Mouse (Mus musculus): Measurements from ENCODE around the gene Cdc14a. TPM values are rescaled to one million over a fixed set of nuclear protein-coding genes. Genes with fewer than 3 reads are reported as not detected.
A peak's percentile ranks its signal among the peaks of the same experiment; 100 is the strongest.

Gene Cdc14a
- total and polyA plus RNA-seq, 3 experiments, result 9.3 to 29.9 (median 18.9) TPM

- Histone ChIP-seq H3K27me3 (ENCODE audit: insufficient read depth, low read length) (peaks cover 8% of the 10 kb centered on the region), H3K9me3 (replicated peaks) (no peaks in the 10 kb centered on the region), H3K4me3 (ENCODE audit: low read depth, low read length) (no peak overlapping the region), H3K4me1 (ENCODE audit: insufficient read depth, low read depth, low read length) (peaks cover 20% of the 10 kb centered on the region), H3K36me3 (replicated peaks) (no peaks in the 10 kb centered on the region)
- TF ChIP-seq TAL1 (conservative IDR thresholded peaks at IDR 0.05; ENCODE audit: low read depth, low read length) (no peak), GATA2 (IDR thresholded peaks at IDR 0.05; ENCODE audit: borderline replicate concordance, low read depth, low read length) (no peak), CTCF (IDR thresholded peaks at IDR 0.05; ENCODE audit: low read depth, low read length) (no peak), GATA1 (IDR thresholded peaks at IDR 0.05; ENCODE audit: borderline replicate concordance, low read length) (no peak), POLR2AphosphoS5 (IDR thresholded peaks at IDR 0.05; ENCODE audit: insufficient replicate concordance, low read depth, low read length) (no peak)
- ATAC-seq (ENCODE audit: extremely low read depth, insufficient number of reproducible peaks, low FRiP score, poor library complexity, severe bottlenecking), result peak; percentile 56; the same call in 1 of the 2 replicates
- DNase-seq (ENCODE audit: low spot score), result no peak
These were observed 12.3 kb upstream of the Cdc14a start for GRCm38 (mm10) chr3:116436113-116436512.

GRCm38 (mm10) chr3:116434757-116435156, 10.9 kb upstream of the Cdc14a start:
- Histone ChIP-seq H3K4me1 (ENCODE audit: insufficient read depth, low read depth, low read length) (peaks cover 20% of the 10 kb centered on the region), H3K4me3 (ENCODE audit: low read depth, low read length) (no peak overlapping the region), H3K9me3 (replicated peaks) (no peaks in the 10 kb centered on the region), H3K27me3 (ENCODE audit: insufficient read depth, low read length) (peaks cover 4% of the 10 kb centered on the region), H3K36me3 (replicated peaks) (no peaks in the 10 kb centered on the region)
- TF ChIP-seq POLR2AphosphoS5 (IDR thresholded peaks at IDR 0.05; ENCODE audit: insufficient replicate concordance, low read depth, low read length), result no peak
- TF ChIP-seq CTCF (IDR thresholded peaks at IDR 0.05; ENCODE audit: low read depth, low read length), result no peak
- TF ChIP-seq GATA1 (IDR thresholded peaks at IDR 0.05; ENCODE audit: borderline replicate concordance, low read length), result no peak
- no peak for TF ChIP-seq GATA2 (IDR thresholded peaks at IDR 0.05; ENCODE audit: borderline replicate concordance, low read depth, low read length)
- TF ChIP-seq TAL1 (conservative IDR thresholded peaks at IDR 0.05; ENCODE audit: low read depth, low read length), result no peak
- ATAC-seq (ENCODE audit: extremely low read depth, insufficient number of reproducible peaks, low FRiP score, poor library complexity, severe bottlenecking) (peak; percentile 57), DNase-seq (ENCODE audit: low spot score) (no peak)

DNA sequence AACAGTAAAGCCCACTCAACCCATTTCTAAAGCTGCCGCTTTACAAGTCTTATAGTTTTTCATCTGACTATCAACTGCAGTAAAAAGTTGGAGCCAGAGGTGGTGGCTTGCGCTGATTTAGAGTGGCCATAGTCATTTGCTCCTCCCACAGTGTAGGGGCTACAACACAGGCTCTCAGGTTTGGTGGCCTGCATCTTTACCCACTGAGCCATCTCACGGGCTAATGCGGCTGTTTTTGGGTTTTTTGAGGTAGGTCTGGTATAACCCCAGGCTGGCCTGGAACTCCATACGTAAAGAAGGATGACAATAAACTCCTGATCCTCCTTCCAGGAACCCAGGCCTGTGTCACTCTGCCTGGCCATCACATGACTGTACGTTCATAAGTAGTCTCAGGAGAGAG, 2.1 kb upstream of the Cdc14a start:
- Histone ChIP-seq H3K36me3 (replicated peaks) (peaks cover 10% of the 10 kb centered on the region), H3K27me3 (ENCODE audit: insufficient read depth, low read length) (no peaks in the 10 kb centered on the region), H3K4me3 (ENCODE audit: low read depth, low read length) (no peak overlapping the region), H3K9me3 (replicated peaks) (no peaks in the 10 kb centered on the region), H3K4me1 (ENCODE audit: insufficient read depth, low read depth, low read length) (peaks cover 24% of the 10 kb centered on the region)
- ATAC-seq (ENCODE audit: extremely low read depth, insufficient number of reproducible peaks, low FRiP score, poor library complexity, severe bottlenecking), result no peak
- DNase-seq (ENCODE audit: low spot score), result no peak
- no peak for TF ChIP-seq TAL1 (conservative IDR thresholded peaks at IDR 0.05; ENCODE audit: low read depth, low read length)
- no peak for TF ChIP-seq GATA1 (IDR thresholded peaks at IDR 0.05; ENCODE audit: borderline replicate concordance, low read length)
- no peak for TF ChIP-seq POLR2AphosphoS5 (IDR thresholded peaks at IDR 0.05; ENCODE audit: insufficient replicate concordance, low read depth, low read length)
- no peak for TF ChIP-seq GATA2 (IDR thresholded peaks at IDR 0.05; ENCODE audit: borderline replicate concordance, low read depth, low read length)
- TF ChIP-seq CTCF (IDR thresholded peaks at IDR 0.05; ENCODE audit: low read depth, low read length), result no peak

DNA sequence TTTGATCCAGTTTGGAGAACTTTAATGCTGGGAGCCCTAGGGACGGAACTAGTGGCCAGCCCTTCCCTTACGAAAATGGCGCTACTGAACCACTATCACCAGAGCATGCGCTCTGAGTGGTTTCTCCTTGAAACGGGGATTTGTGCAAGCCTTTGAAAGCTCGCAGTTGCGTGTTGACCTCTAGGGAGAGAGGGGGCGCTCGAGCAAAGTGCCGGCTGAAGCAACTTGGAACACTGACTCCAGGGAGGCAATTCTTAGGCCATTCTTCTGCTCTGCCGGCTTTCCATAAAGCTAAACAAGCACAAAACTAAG, 1.1 kb upstream of the Cdc14a start:
- ATAC-seq (ENCODE audit: extremely low read depth, insufficient number of reproducible peaks, low FRiP score, poor library complexity, severe bottlenecking) (peak; percentile 74), DNase-seq (ENCODE audit: low spot score) (peak; percentile 67)
- Histone ChIP-seq H3K4me1 (ENCODE audit: insufficient read depth, low read depth, low read length) (peaks cover 26% of the 10 kb centered on the region), H3K4me3 (ENCODE audit: low read depth, low read length) (peak overlapping the region; percentile 97), H3K9me3 (replicated peaks) (no peaks in the 10 kb centered on the region), H3K27me3 (ENCODE audit: insufficient read depth, low read length) (no peaks in the 10 kb centered on the region), H3K36me3 (replicated peaks) (peaks cover 18% of the 10 kb centered on the region)
- TF ChIP-seq POLR2AphosphoS5 (IDR thresholded peaks at IDR 0.05; ENCODE audit: insufficient replicate concordance, low read depth, low read length) (no peak), CTCF (IDR thresholded peaks at IDR 0.05; ENCODE audit: low read depth, low read length) (peak; percentile 30; the same call in 1 of the 2 replicates), GATA1 (IDR thresholded peaks at IDR 0.05; ENCODE audit: borderline replicate concordance, low read length) (no peak), TAL1 (conservative IDR thresholded peaks at IDR 0.05; ENCODE audit: low read depth, low read length) (no peak)

DNA sequence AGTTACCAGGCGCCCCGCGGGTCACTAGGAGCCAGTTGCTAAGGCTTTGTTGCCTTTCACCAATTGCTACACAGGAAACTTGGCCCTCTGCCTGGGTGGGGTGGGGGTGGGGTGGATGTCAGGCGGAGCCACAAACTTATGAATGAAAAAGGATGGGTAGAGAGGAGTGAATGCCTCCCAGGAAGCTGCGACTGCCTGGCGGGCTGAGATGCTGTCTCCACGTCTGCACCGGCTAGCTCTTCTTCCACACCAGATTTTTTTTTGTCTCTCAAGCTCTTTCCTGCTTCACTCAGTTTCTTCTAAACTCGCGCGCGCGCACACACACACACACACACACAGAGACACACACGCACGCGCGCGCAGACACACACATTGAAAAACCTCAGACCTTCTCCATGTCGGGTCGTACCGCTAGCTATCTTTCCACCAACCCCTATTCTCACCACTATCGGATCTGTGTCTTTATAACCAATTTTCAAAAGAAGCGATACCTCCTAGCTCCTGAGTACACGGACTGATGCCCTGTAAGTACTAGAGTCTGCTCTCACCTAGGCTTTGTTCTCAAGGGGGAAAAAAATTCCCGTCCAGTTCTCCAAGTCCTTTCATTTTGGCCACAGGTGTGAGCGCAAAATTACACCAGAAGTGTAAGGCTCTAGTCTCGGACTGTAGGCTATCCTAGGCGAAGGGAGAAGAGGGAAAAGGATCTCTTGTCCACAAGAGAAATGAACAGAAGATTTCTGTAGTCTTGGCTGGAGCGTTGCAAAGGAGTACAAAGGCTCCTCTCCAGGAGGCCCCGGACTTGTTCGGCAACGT, 534 bp upstream of the Cdc14a start:
- TF ChIP-seq GATA2 (IDR thresholded peaks at IDR 0.05; ENCODE audit: borderline replicate concordance, low read depth, low read length) (no peak), CTCF (IDR thresholded peaks at IDR 0.05; ENCODE audit: low read depth, low read length) (no peak), POLR2AphosphoS5 (IDR thresholded peaks at IDR 0.05; ENCODE audit: insufficient replicate concordance, low read depth, low read length) (no peak; the same call in 1 of the 2 replicates), GATA1 (IDR thresholded peaks at IDR 0.05; ENCODE audit: borderline replicate concordance, low read length) (no peak), TAL1 (conservative IDR thresholded peaks at IDR 0.05; ENCODE audit: low read depth, low read length) (no peak)
- Histone ChIP-seq H3K4me3 (ENCODE audit: low read depth, low read length) (peak overlapping the region; percentile 97), H3K4me1 (ENCODE audit: insufficient read depth, low read depth, low read length) (peaks cover 29% of the 10 kb centered on the region), H3K27me3 (ENCODE audit: insufficient read depth, low read length) (no peaks in the 10 kb centered on the region), H3K9me3 (replicated peaks) (no peaks in the 10 kb centered on the region), H3K36me3 (replicated peaks) (peaks cover 24% of the 10 kb centered on the region)
- no peak for ATAC-seq (ENCODE audit: extremely low read depth, insufficient number of reproducible peaks, low FRiP score, poor library complexity, severe bottlenecking)
- DNase-seq (ENCODE audit: low spot score), result no peak

DNA sequence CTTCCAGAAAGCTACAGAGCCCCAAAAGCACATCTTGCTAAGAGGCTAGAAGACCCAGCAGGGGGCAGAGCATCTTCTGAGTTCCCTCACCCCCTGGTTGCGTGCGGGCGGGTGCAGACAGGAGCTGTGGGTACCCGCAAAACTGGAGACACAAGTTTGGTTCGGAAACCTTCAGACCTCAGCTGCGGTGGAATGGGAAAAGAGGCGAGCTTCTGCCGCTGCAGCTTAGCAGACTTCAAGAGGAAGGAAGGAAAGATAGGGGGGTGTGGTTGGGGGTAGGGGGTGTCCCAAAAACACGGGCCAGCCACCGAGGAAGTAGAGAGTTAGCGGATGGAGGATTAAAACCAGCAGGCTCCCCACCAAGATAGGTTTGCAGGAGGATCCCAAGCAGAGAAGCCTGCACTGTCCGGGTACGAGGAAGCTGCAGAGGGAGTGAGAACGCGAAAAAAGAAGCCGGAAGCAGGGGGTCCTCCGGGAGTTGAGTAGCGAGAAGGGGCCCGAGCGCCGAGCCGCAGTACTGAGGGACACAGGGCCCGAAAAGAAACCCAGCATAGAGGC, 958 bp downstream of the Cdc14a start:
- H3K4me1 ChIP-seq (ENCODE audit: insufficient read depth, low read depth, low read length), result peaks cover 29% of the 10 kb centered on the region
- H3K27me3 ChIP-seq (ENCODE audit: insufficient read depth, low read length), result no peaks in the 10 kb centered on the region
- DNase-seq (ENCODE audit: low spot score), result peak; percentile 49
- ATAC-seq (ENCODE audit: extremely low read depth, insufficient number of reproducible peaks, low FRiP score, poor library complexity, severe bottlenecking), result no peak
- H3K4me3 ChIP-seq (ENCODE audit: low read depth, low read length), result peak overlapping the region; percentile 97
- peaks cover 35% of the 10 kb centered on the region for H3K36me3 ChIP-seq (replicated peaks)
- no peak for TF ChIP-seq CTCF (IDR thresholded peaks at IDR 0.05; ENCODE audit: low read depth, low read length)
- TF ChIP-seq GATA2 (IDR thresholded peaks at IDR 0.05; ENCODE audit: borderline replicate concordance, low read depth, low read length), result no peak
- no peak for TF ChIP-seq TAL1 (conservative IDR thresholded peaks at IDR 0.05; ENCODE audit: low read depth, low read length)
- TF ChIP-seq POLR2AphosphoS5 (IDR thresholded peaks at IDR 0.05; ENCODE audit: insufficient replicate concordance, low read depth, low read length), result no peak
- no peak for TF ChIP-seq GATA1 (IDR thresholded peaks at IDR 0.05; ENCODE audit: borderline replicate concordance, low read length)
- H3K9me3 ChIP-seq (replicated peaks), result no peaks in the 10 kb centered on the region

Measured in G1E (cell line).